Mouse (Mus musculus): ENCODE measurements around the gene Cmpk1. TPM values are rescaled to one million over a fixed set of nuclear protein-coding genes. Genes with fewer than 3 reads are reported as not detected.

Gene Cmpk1
- polyA plus RNA-seq, 1 experiment from 2014 or later: 356 TPM

GRCm38 (mm10) chr4:114999445-114999772 is 12.4 kb upstream of the Cmpk1 start:
- no peaks in the 10 kb centered on the region for H3K27me3 ChIP-seq (replicated peaks; ENCODE audit: control insufficient read depth, insufficient read depth, low read length)
- peak overlapping the region; percentile 70 for H3K9ac ChIP-seq (ENCODE audit: low read depth, low read length)
- TF ChIP-seq CTCF (IDR thresholded peaks at IDR 0.05; ENCODE audit: low read depth): no peak
- H3K27ac ChIP-seq (ENCODE audit: low read depth, low read length): peak overlapping the region; percentile 90
- ATAC-seq: peak; percentile 3; the same call in 1 of the 2 replicates
- H3K4me1 ChIP-seq (replicated peaks; ENCODE audit: control insufficient read depth, insufficient read depth, low read length): 0 out of 2 replicates have a peak, but pooled peaks cover 3% of the 10 kb centered on the region
- 7% methylated on average over 9 of the region's 9 CpGs for WGBS
- H3K36me3 ChIP-seq (ENCODE audit: control insufficient read depth, insufficient read depth): no peaks in the 10 kb centered on the region
- peak overlapping the region; percentile 76 for H3K4me2 ChIP-seq (replicated peaks; ENCODE audit: low read depth)
- H3K9me3 ChIP-seq (ENCODE audit: control insufficient read depth): no peaks in the 10 kb centered on the region
- peak overlapping the region; percentile 78 for H3K4me3 ChIP-seq (ENCODE audit: low read depth, low read length)

- WGBS: 55% methylated on average over 3 of the region's 3 CpGs
- H3K27me3 ChIP-seq (replicated peaks; ENCODE audit: control insufficient read depth, insufficient read depth, low read length): no peaks in the 10 kb centered on the region
- no peak for ATAC-seq
- H3K36me3 ChIP-seq (ENCODE audit: control insufficient read depth, insufficient read depth): no peaks in the 10 kb centered on the region
- H3K9me3 ChIP-seq (ENCODE audit: control insufficient read depth): no peaks in the 10 kb centered on the region
- no peak overlapping the region for H3K4me3 ChIP-seq (ENCODE audit: low read depth, low read length)
- no peak overlapping the region for H3K9ac ChIP-seq (ENCODE audit: low read depth, low read length)
- 0 out of 2 replicates have a peak overlapping the region, but pooled peaks have one; percentile 4 for H3K27ac ChIP-seq (ENCODE audit: low read depth, low read length)
- TF ChIP-seq CTCF (IDR thresholded peaks at IDR 0.05; ENCODE audit: low read depth): peak; percentile 67
- 0 out of 2 replicates have a peak, but pooled peaks cover 3% of the 10 kb centered on the region for H3K4me1 ChIP-seq (replicated peaks; ENCODE audit: control insufficient read depth, insufficient read depth, low read length)
- no peak overlapping the region for H3K4me2 ChIP-seq (replicated peaks; ENCODE audit: low read depth)
Observed at GRCm38 (mm10) chr4:114997051-114997450, 10.0 kb upstream of the Cmpk1 start.

GRCm38 (mm10) chr4:114994218-114994617 is 7.2 kb upstream of the Cmpk1 start:
- no peaks in the 10 kb centered on the region for H3K36me3 ChIP-seq (ENCODE audit: control insufficient read depth, insufficient read depth)
- H3K27ac ChIP-seq (ENCODE audit: low read depth, low read length): no peak overlapping the region
- H3K4me1 ChIP-seq (replicated peaks; ENCODE audit: control insufficient read depth, insufficient read depth, low read length): 0 out of 2 replicates have a peak, but pooled peaks cover 1% of the 10 kb centered on the region
- H3K9me3 ChIP-seq (ENCODE audit: control insufficient read depth): no peaks in the 10 kb centered on the region
- H3K4me2 ChIP-seq (replicated peaks; ENCODE audit: low read depth): no peak overlapping the region
- WGBS: 89% methylated on average over 3 of the region's 3 CpGs
- H3K4me3 ChIP-seq (ENCODE audit: low read depth, low read length): no peak overlapping the region
- H3K9ac ChIP-seq (ENCODE audit: low read depth, low read length): no peak overlapping the region
- no peaks in the 10 kb centered on the region for H3K27me3 ChIP-seq (replicated peaks; ENCODE audit: control insufficient read depth, insufficient read depth, low read length)
- TF ChIP-seq CTCF (IDR thresholded peaks at IDR 0.05; ENCODE audit: low read depth): no peak
- ATAC-seq: no peak

DNA sequence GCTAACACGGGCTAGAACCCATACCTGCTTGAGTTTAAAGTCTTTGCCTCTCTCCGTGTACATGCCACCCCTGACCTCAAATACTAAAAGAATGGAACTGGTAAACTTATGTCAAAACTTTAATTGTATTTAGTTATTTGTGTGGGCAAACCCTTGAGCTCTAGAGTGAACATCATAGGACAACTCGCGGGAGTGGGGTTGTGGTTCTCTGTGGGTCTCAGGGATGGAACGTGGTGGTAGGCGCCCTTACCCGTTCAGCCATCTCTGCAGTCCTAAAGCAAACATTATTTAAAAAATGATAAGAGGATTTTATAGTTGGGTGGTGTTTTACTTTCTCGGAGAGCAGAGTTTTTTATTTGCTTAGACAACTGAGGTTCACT is 840 bp downstream of the Cmpk1 start:
- under 1% methylated on average over 8 of the region's 8 CpGs for WGBS
- Histone ChIP-seq H3K4me1 (replicated peaks; ENCODE audit: control insufficient read depth, insufficient read depth, low read length) (peaks cover 6% of the 10 kb centered on the region; the same call in 1 of the 2 replicates), H3K9me3 (ENCODE audit: control insufficient read depth) (no peaks in the 10 kb centered on the region), H3K9ac (ENCODE audit: low read depth, low read length) (peak overlapping the region; percentile 96), H3K36me3 (ENCODE audit: control insufficient read depth, insufficient read depth) (no peaks in the 10 kb centered on the region; the same call in 1 of the 2 replicates), H3K4me3 (ENCODE audit: low read depth, low read length) (peak overlapping the region; percentile 84), H3K27ac (ENCODE audit: low read depth, low read length) (peak overlapping the region; percentile 100), H3K4me2 (replicated peaks; ENCODE audit: low read depth) (peak overlapping the region; percentile 78), H3K27me3 (replicated peaks; ENCODE audit: control insufficient read depth, insufficient read depth, low read length) (no peaks in the 10 kb centered on the region)
- no peak for TF ChIP-seq CTCF (IDR thresholded peaks at IDR 0.05; ENCODE audit: low read depth)
- no peak for ATAC-seq

GRCm38 (mm10) chr4:114983020-114983419 is 4.0 kb downstream of the Cmpk1 start:
- ATAC-seq: no peak
- no peak overlapping the region for H3K4me3 ChIP-seq (ENCODE audit: low read depth, low read length)
- no peak overlapping the region for H3K9ac ChIP-seq (ENCODE audit: low read depth, low read length)
- H3K27ac ChIP-seq (ENCODE audit: low read depth, low read length): no peak overlapping the region
- H3K27me3 ChIP-seq (replicated peaks; ENCODE audit: control insufficient read depth, insufficient read depth, low read length): no peaks in the 10 kb centered on the region
- H3K4me1 ChIP-seq (replicated peaks; ENCODE audit: control insufficient read depth, insufficient read depth, low read length): peaks cover 6% of the 10 kb centered on the region; the same call in 1 of the 2 replicates
- WGBS: 94% methylated on average over 1 of the region's 1 CpGs
- H3K36me3 ChIP-seq (ENCODE audit: control insufficient read depth, insufficient read depth): no peaks in the 10 kb centered on the region; the same call in 1 of the 2 replicates
- H3K4me2 ChIP-seq (replicated peaks; ENCODE audit: low read depth): no peak overlapping the region
- H3K9me3 ChIP-seq (ENCODE audit: control insufficient read depth): no peaks in the 10 kb centered on the region
- TF ChIP-seq CTCF (IDR thresholded peaks at IDR 0.05; ENCODE audit: low read depth): peak; percentile 57

DNA sequence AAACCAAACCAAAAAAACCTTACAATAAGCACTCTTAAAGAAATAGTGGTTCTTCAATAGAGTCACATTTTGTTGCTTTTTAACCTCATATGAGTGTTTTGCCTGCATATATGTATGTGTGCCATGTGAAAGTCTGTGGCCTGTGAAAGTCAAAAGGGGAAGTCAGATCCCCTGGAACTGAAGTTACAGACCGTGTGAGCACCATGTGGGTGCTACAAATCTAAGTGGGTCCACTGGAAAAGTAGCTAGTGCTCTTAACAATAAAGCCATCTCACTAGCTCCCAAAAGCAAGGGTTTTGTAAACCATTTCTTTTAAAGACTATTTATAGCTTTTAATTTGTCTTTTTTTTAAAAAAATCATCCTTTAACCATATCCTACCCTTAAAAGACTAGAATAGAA is 4.4 kb downstream of the Cmpk1 start:
- TF ChIP-seq CTCF (IDR thresholded peaks at IDR 0.05; ENCODE audit: low read depth): no peak
- no peak overlapping the region for H3K27ac ChIP-seq (ENCODE audit: low read depth, low read length)
- no peak overlapping the region for H3K4me3 ChIP-seq (ENCODE audit: low read depth, low read length)
- H3K4me2 ChIP-seq (replicated peaks; ENCODE audit: low read depth): no peak overlapping the region
- H3K9me3 ChIP-seq (ENCODE audit: control insufficient read depth): no peaks in the 10 kb centered on the region
- H3K9ac ChIP-seq (ENCODE audit: low read depth, low read length): no peak overlapping the region
- H3K4me1 ChIP-seq (replicated peaks; ENCODE audit: control insufficient read depth, insufficient read depth, low read length): peaks cover 6% of the 10 kb centered on the region; the same call in 1 of the 2 replicates
- 79% methylated on average over 1 of the region's 1 CpGs for WGBS
- no peak for ATAC-seq
- no peaks in the 10 kb centered on the region; the same call in 1 of the 2 replicates for H3K36me3 ChIP-seq (ENCODE audit: control insufficient read depth, insufficient read depth)
- H3K27me3 ChIP-seq (replicated peaks; ENCODE audit: control insufficient read depth, insufficient read depth, low read length): no peaks in the 10 kb centered on the region

Measured in intestine, postnatal 0 days (tissue).